Mouse (Mus musculus) midbrain, embryonic 15.5 days (tissue): ENCODE measurements around the gene Slc29a3. TPM values are rescaled to one million over a fixed set of nuclear protein-coding genes. Genes with fewer than 3 reads are reported as not detected.

ENCODE experiments used
- ATAC-seq: fragments of 200-750 bp; cut with Nextera tagmentation; replicated peaks from 2 replicates; pipeline ENCODE4 v1.8.0; 2017; ENCODE audit warnings: moderate TSS enrichment
- H3K27ac ChIP-seq: fragments of 300-500 bp; sonication (generic); 2 replicates; pipeline ENCODE4 v1.5.1; 2015; ENCODE audit warnings: mild to moderate bottlenecking, inconsistent platforms
- H3K27me3 ChIP-seq: fragments of 300-500 bp; sonication (generic); replicated peaks from 2 replicates; pipeline ENCODE4 v1.6.1; 2015; ENCODE audit warnings: inconsistent platforms
- H3K36me3 ChIP-seq: fragments of 300-500 bp; sonication (generic); replicated peaks from 2 replicates; pipeline ENCODE4 v1.6.1; 2015; ENCODE audit warnings: inconsistent platforms
- H3K4me1 ChIP-seq: fragments of 300-500 bp; sonication (generic); 2 replicates; pipeline ENCODE4 v1.6.1; 2015; ENCODE audit warnings: inconsistent platforms
- H3K4me2 ChIP-seq: fragments of 300-500 bp; sonication (generic); 2 replicates; pipeline ENCODE4 v1.6.1; 2015; ENCODE audit warnings: inconsistent platforms, mild to moderate bottlenecking, moderate library complexity
- H3K4me3 ChIP-seq: fragments of 300-500 bp; sonication (generic); 2 replicates; pipeline ENCODE4 v1.5.1; 2015; ENCODE audit warnings: mild to moderate bottlenecking, inconsistent platforms
- H3K9ac ChIP-seq: fragments of 300-500 bp; sonication (generic); 2 replicates; pipeline ENCODE4 v1.6.1; 2015; ENCODE audit warnings: mild to moderate bottlenecking, inconsistent platforms
- H3K9me3 ChIP-seq: fragments of 300-500 bp; sonication (generic); 2 replicates; pipeline ENCODE4 v1.6.1; 2016; ENCODE audit warnings: inconsistent platforms
- WGBS: fragments of 180-500 bp; shearing (Covaris S2); methylation state at CpG from one replicate; pipeline ENCODE4 v1.1.7; 2015; ENCODE audit warnings: mixed read lengths; 5-methylcytosine and 5-hydroxymethylcytosine counted together
- polyA plus RNA-seq: library from polyadenylated mRNA; unstranded; fragments of >200 nt; fragmentation: Nextera tagmentation; extraction: Ambion mirVana; gene quantifications from 2 replicates; pipeline ENCODE4 v1.2.1, GENCODE M21; 2015

Slc29a3 gene
- polyA plus RNA-seq, 1 experiment from 2014 or later = 10.7 TPM

DNA sequence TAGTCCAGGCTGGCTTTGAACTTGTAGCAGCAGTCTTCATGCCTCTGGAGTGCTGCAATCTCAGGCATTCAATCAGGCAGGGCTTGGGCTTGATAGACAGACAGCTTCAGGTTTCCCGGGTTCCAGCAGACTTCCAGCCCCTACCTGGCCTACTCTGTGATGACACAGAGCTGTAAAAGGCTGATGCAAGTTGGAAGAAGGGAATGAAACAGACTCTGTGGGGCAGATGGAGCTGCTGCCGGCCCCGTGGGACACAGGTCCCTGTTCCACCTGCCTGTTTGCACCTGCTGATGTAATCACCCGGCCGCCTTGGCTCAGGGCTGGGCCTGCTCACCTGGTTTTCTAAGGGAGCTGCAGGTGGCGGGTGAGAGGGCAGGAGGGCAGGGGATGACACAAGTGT lies 38.3 kb upstream of the Slc29a3 start:
- Histone ChIP-seq H3K4me1 (peaks cover 3% of the 10 kb centered on the region; the same call in 1 of the 2 replicates), H3K4me3 (no peak overlapping the region), H3K9ac (no peak overlapping the region), H3K4me2 (no peak overlapping the region), H3K27me3 (no peaks in the 10 kb centered on the region), H3K36me3 (no peaks in the 10 kb centered on the region), H3K9me3 (no peaks in the 10 kb centered on the region), H3K27ac (no peak overlapping the region)
- no peak for ATAC-seq
- WGBS = 94% methylated on average over 6 of the region's 6 CpGs

DNA sequence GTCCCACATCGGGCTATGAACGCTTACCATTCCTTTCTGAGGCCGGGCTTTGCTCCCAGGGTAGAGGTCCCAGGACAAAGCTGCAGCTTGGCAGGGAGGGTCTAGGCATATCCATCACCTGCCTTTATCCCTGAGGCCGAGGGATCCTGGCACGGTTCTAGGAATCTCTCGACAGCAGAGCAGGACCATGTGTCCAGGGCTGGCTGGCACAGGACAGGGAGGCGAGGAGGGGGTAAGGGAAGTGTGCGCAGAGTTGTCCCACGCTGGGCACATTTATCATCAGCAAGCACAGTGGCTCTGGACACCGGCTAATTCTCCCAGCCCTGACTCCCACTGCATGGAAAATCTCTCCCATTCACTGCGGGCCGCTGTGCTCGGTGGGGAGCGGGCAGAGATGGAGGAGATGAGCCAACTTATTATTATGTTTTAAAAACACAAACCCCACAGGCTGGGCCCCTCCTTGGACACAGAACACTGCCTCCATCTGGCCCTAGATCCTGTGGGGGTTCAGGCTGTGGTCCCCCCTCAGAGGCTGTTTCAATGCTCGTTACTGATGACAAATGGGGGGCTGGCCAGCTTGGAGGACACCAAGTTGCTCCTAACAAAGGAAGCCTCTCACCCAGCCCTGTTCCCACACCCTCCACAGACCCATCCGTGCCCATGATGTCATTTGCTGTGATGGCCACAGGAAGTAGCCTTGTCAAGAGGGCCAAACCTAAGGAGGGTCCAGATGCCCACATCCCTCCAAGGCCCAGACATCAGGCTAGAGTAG lies 34.9 kb upstream of the Slc29a3 start:
- Histone ChIP-seq H3K36me3 (no peaks in the 10 kb centered on the region), H3K9me3 (no peaks in the 10 kb centered on the region), H3K27me3 (no peaks in the 10 kb centered on the region), H3K9ac (no peak overlapping the region), H3K27ac (no peak overlapping the region), H3K4me2 (no peak overlapping the region), H3K4me1 (no peaks in the 10 kb centered on the region), H3K4me3 (no peak overlapping the region)
- 69% methylated on average over 16 of the region's 16 CpGs for WGBS
- ATAC-seq = no peak

DNA sequence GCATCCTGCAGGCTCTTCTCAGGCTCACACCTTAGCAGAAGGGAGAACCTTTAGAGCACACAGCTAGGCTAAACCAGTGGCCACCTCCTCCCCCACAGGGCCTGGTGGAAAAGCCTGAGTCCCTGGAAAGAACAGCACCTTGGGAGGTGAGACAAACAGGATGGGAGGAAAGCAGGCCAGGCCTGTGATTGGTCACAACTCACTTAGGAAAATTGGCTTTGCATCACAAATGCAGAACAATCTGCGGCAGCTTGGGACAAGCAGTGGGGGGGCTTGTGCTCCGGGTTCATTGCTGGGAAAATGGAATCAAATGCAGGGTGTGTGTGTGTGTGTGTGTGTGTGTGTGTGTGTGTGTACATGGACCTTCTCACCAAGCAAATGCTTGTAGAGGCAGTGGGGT lies 31.0 kb upstream of the Slc29a3 start:
- Histone ChIP-seq H3K27me3 (0 out of 2 replicates have a peak, but pooled peaks cover 4% of the 10 kb centered on the region), H3K4me3 (no peak overlapping the region), H3K27ac (no peak overlapping the region), H3K9ac (no peak overlapping the region), H3K4me2 (no peak overlapping the region), H3K4me1 (peaks cover 4% of the 10 kb centered on the region; the same call in 1 of the 2 replicates), H3K36me3 (no peaks in the 10 kb centered on the region), H3K9me3 (no peaks in the 10 kb centered on the region)
- WGBS = 19% methylated on average over 2 of the region's 2 CpGs
- ATAC-seq = no peak

- peak; percentile 70 for ATAC-seq
- no peak overlapping the region for H3K9ac ChIP-seq
- 0 out of 2 replicates have a peak, but pooled peaks cover 4% of the 10 kb centered on the region for H3K27me3 ChIP-seq
- H3K4me3 ChIP-seq = no peak overlapping the region
- 14% methylated on average over 9 of the region's 9 CpGs for WGBS
- H3K4me2 ChIP-seq = peak overlapping the region; percentile 41
- H3K4me1 ChIP-seq = peaks cover 4% of the 10 kb centered on the region; the same call in 1 of the 2 replicates
- H3K36me3 ChIP-seq = no peaks in the 10 kb centered on the region
- no peak overlapping the region for H3K27ac ChIP-seq
- H3K9me3 ChIP-seq = no peaks in the 10 kb centered on the region
Observed at GRCm38 (mm10) chr10:60779628-60780027, 27.0 kb upstream of the Slc29a3 start.

DNA sequence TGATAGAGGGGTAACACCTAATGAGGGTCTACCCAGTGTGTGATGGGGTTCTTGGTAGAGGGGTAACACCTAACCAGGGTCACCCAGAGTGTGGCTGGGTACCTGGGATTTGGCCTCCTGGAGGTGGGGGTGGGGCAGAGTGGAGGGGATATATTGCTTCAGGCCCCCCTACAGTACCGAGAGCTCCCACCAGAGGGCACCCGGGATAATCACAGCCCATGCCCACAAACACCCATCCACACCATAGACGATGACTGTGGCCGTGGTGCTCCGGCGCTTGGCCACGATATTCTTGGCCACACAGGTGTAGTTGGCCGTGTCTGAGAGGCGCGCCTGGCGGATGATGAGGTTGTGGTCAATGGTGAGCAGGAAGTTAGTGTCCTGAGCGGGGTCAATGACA lies 25.9 kb upstream of the Slc29a3 start:
- Histone ChIP-seq H3K4me1 (peaks cover 4% of the 10 kb centered on the region; the same call in 1 of the 2 replicates), H3K4me2 (no peak overlapping the region), H3K27me3 (0 out of 2 replicates have a peak, but pooled peaks cover 4% of the 10 kb centered on the region), H3K27ac (no peak overlapping the region), H3K4me3 (no peak overlapping the region), H3K9ac (no peak overlapping the region), H3K9me3 (no peaks in the 10 kb centered on the region), H3K36me3 (no peaks in the 10 kb centered on the region)
- peak; percentile 51 for ATAC-seq
- WGBS = 71% methylated on average over 12 of the region's 12 CpGs

DNA sequence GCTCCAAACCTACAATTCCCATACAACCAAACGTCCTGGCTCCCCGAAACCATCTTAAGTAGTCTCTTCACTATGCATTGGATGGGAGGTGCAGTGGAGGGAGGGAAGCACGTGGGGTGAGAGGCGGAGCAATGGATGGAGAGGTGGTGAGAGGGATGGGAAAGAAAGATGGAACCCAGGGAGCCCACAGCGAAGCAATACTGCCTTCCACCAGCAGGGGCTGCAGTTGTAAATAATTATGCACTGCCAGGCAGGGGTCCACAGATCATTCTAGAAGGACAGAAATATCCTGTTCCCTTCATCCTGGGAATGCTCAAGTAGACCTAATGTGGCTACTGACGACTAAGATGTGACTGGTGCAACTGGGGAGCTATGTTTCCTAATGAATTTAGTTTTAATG lies 22.9 kb upstream of the Slc29a3 start:
- WGBS = 81% methylated on average over 6 of the region's 6 CpGs
- no peak overlapping the region for H3K9ac ChIP-seq
- ATAC-seq = no peak
- no peak overlapping the region for H3K4me3 ChIP-seq
- H3K9me3 ChIP-seq = no peaks in the 10 kb centered on the region
- 0 out of 2 replicates have a peak, but pooled peaks cover 3% of the 10 kb centered on the region for H3K27me3 ChIP-seq
- H3K4me2 ChIP-seq = no peak overlapping the region
- peaks cover 4% of the 10 kb centered on the region; the same call in 1 of the 2 replicates for H3K4me1 ChIP-seq
- H3K27ac ChIP-seq = no peak overlapping the region
- H3K36me3 ChIP-seq = no peaks in the 10 kb centered on the region

GRCm38 (mm10) chr10:60774616-60775015 lies 22.0 kb upstream of the Slc29a3 start:
- no peak overlapping the region for H3K4me3 ChIP-seq
- WGBS = 93% methylated on average over 13 of the region's 13 CpGs
- ATAC-seq = no peak
- no peaks in the 10 kb centered on the region for H3K27me3 ChIP-seq
- H3K4me1 ChIP-seq = no peaks in the 10 kb centered on the region
- H3K36me3 ChIP-seq = no peaks in the 10 kb centered on the region
- no peaks in the 10 kb centered on the region for H3K9me3 ChIP-seq
- no peak overlapping the region for H3K4me2 ChIP-seq
- no peak overlapping the region for H3K9ac ChIP-seq
- H3K27ac ChIP-seq = no peak overlapping the region

GRCm38 (mm10) chr10:60770855-60771254 lies 18.3 kb upstream of the Slc29a3 start:
- Histone ChIP-seq H3K27me3 (no peaks in the 10 kb centered on the region), H3K27ac (no peak overlapping the region), H3K9me3 (no peaks in the 10 kb centered on the region), H3K4me3 (no peak overlapping the region), H3K9ac (no peak overlapping the region), H3K4me2 (no peak overlapping the region), H3K4me1 (no peaks in the 10 kb centered on the region), H3K36me3 (no peaks in the 10 kb centered on the region)
- no peak for ATAC-seq
- 75% methylated on average over 4 of the region's 4 CpGs for WGBS

GRCm38 (mm10) chr10:60768614-60769013 lies 16.0 kb upstream of the Slc29a3 start:
- 88% methylated on average over 7 of the region's 7 CpGs for WGBS
- no peak overlapping the region for H3K9ac ChIP-seq
- no peaks in the 10 kb centered on the region for H3K4me1 ChIP-seq
- H3K36me3 ChIP-seq = no peaks in the 10 kb centered on the region
- no peak overlapping the region for H3K27ac ChIP-seq
- H3K9me3 ChIP-seq = no peaks in the 10 kb centered on the region
- no peak overlapping the region for H3K4me3 ChIP-seq
- H3K27me3 ChIP-seq = no peaks in the 10 kb centered on the region
- H3K4me2 ChIP-seq = no peak overlapping the region
- no peak for ATAC-seq

- no peak overlapping the region for H3K9ac ChIP-seq
- H3K9me3 ChIP-seq = no peaks in the 10 kb centered on the region
- no peaks in the 10 kb centered on the region for H3K36me3 ChIP-seq
- no peaks in the 10 kb centered on the region for H3K4me1 ChIP-seq
- no peak overlapping the region for H3K27ac ChIP-seq
- H3K4me2 ChIP-seq = no peak overlapping the region
- no peak overlapping the region for H3K4me3 ChIP-seq
- WGBS = 93% methylated on average over 7 of the region's 7 CpGs
- no peaks in the 10 kb centered on the region for H3K27me3 ChIP-seq
- ATAC-seq = no peak
Observed at GRCm38 (mm10) chr10:60767400-60767799, 14.8 kb upstream of the Slc29a3 start.

GRCm38 (mm10) chr10:60762126-60762525 lies 9.5 kb upstream of the Slc29a3 start:
- no peak for ATAC-seq
- H3K4me3 ChIP-seq = no peak overlapping the region
- no peaks in the 10 kb centered on the region for H3K9me3 ChIP-seq
- H3K4me1 ChIP-seq = no peaks in the 10 kb centered on the region
- H3K4me2 ChIP-seq = no peak overlapping the region
- no peaks in the 10 kb centered on the region for H3K36me3 ChIP-seq
- 100% methylated on average over 1 of the region's 1 CpGs for WGBS
- no peaks in the 10 kb centered on the region for H3K27me3 ChIP-seq
- H3K27ac ChIP-seq = no peak overlapping the region
- H3K9ac ChIP-seq = no peak overlapping the region

- H3K36me3 ChIP-seq = no peaks in the 10 kb centered on the region
- H3K27me3 ChIP-seq = no peaks in the 10 kb centered on the region
- H3K27ac ChIP-seq = no peak overlapping the region
- peak; percentile 81 for ATAC-seq
- no peak overlapping the region for H3K9ac ChIP-seq
- no peaks in the 10 kb centered on the region for H3K9me3 ChIP-seq
- 3% methylated on average over 14 of the region's 14 CpGs for WGBS
- H3K4me2 ChIP-seq = no peak overlapping the region
- H3K4me3 ChIP-seq = no peak overlapping the region
- H3K4me1 ChIP-seq = no peaks in the 10 kb centered on the region
Observed at GRCm38 (mm10) chr10:60760377-60760776, 7.8 kb upstream of the Slc29a3 start.

DNA sequence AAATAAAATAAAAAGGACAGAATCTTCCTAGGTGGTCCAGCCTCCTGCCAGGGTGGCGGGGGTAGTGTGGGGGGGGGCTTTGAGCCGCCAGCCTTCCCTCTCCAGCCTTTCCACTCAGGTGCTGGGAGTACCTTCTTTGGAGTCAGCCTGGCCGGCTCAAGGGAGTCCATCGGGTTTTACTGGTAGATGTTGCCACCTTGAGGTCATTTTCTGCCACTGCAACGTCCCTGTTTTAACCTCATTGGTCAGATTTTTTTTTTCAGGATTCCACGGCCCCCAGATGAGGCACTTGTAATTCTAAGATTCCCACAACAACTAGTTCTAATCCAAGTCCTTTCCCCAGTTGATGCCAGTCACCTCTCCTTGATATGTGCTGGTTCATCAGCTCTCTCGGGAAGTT lies 4.4 kb upstream of the Slc29a3 start:
- Histone ChIP-seq H3K36me3 (no peaks in the 10 kb centered on the region), H3K4me1 (peaks cover 4% of the 10 kb centered on the region), H3K4me2 (no peak overlapping the region), H3K9me3 (no peaks in the 10 kb centered on the region), H3K27ac (no peak overlapping the region), H3K27me3 (no peaks in the 10 kb centered on the region), H3K4me3 (no peak overlapping the region), H3K9ac (no peak overlapping the region)
- no peak for ATAC-seq
- 3% methylated on average over 7 of the region's 7 CpGs for WGBS
